Mouse (Mus musculus): ENCODE results near the gene Cep70. TPM values are rescaled to one million over a fixed set of nuclear protein-coding genes. Genes with fewer than 3 reads are reported as not detected.

Gene Cep70
- polyA plus RNA-seq, 1 experiment from 2014 or later: 55.3 TPM

DNA sequence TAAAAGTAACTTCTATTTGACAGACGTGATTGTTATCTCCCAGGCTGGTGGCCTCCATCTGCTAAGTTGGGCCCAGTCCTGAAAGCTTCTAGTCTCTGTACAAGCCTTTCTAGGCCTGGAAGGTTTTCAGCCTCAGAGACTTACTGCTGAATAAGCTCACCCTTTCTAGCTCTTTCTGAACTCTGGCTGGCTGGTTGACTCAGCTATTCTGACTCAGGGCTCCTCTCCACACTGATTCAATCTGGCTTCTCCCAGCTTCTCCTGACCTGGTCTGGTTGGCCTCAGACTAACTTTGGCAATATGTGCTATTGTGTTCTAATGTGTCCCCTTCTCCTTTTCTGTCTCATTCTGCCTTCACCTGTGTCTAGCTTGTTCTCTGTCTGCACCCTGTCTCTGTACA lies 3.9 kb upstream of the Cep70 start:
- Histone ChIP-seq H3K9ac (ENCODE audit: low read depth, low read length) (no peak overlapping the region), H3K4me3 (ENCODE audit: low read length) (no peak overlapping the region), H3K4me2 (ENCODE audit: low read length) (no peak overlapping the region), H3K4me1 (ENCODE audit: control insufficient read depth, insufficient read depth, low read depth, low read length) (peaks cover 6% of the 10 kb centered on the region), H3K9me3 (ENCODE audit: control insufficient read depth, low read length) (no peaks in the 10 kb centered on the region), H3K27me3 (replicated peaks; ENCODE audit: control insufficient read depth, insufficient read depth, low read length) (no peaks in the 10 kb centered on the region), H3K27ac (ENCODE audit: low read depth, low read length) (no peak overlapping the region), H3K36me3 (ENCODE audit: control insufficient read depth, insufficient read depth, low read length) (no peaks in the 10 kb centered on the region)
- WGBS: 73% methylated on average over 1 of the region's 1 CpGs
- no peak for ATAC-seq

- Histone ChIP-seq H3K4me2 (ENCODE audit: low read length) (no peak overlapping the region), H3K4me1 (ENCODE audit: control insufficient read depth, insufficient read depth, low read depth, low read length) (peaks cover 9% of the 10 kb centered on the region), H3K36me3 (ENCODE audit: control insufficient read depth, insufficient read depth, low read length) (no peaks in the 10 kb centered on the region), H3K9ac (ENCODE audit: low read depth, low read length) (no peak overlapping the region), H3K27ac (ENCODE audit: low read depth, low read length) (no peak overlapping the region), H3K27me3 (replicated peaks; ENCODE audit: control insufficient read depth, insufficient read depth, low read length) (no peaks in the 10 kb centered on the region), H3K9me3 (ENCODE audit: control insufficient read depth, low read length) (no peaks in the 10 kb centered on the region), H3K4me3 (ENCODE audit: low read length) (no peak overlapping the region)
- no peak for ATAC-seq
- 78% methylated on average over 5 of the region's 5 CpGs for WGBS
These were observed 2.6 kb upstream of the Cep70 start for GRCm38 (mm10) chr9:99240571-99240970.

DNA sequence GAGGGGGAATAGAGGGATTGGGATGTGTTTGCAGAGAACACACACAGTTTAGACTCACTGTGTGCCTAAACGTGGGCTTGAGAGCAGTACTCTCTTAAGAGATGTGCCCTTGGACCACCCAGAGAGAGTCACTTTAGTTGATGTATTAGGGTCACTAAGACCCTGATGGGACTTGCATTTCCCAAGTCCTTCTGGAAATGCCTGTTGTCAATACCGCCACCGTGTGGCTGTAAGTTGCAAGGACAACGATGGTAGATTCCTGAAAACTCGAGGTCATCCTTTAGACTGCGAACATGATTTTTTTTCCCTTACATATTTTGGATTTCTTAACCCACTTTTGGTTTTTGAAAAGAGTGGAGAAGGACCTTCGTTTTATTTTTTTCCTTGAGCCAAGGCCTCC lies 1.1 kb upstream of the Cep70 start:
- Histone ChIP-seq H3K9me3 (ENCODE audit: control insufficient read depth, low read length) (no peaks in the 10 kb centered on the region), H3K9ac (ENCODE audit: low read depth, low read length) (no peak overlapping the region), H3K4me3 (ENCODE audit: low read length) (no peak overlapping the region), H3K4me2 (ENCODE audit: low read length) (peak overlapping the region; percentile 72), H3K27me3 (replicated peaks; ENCODE audit: control insufficient read depth, insufficient read depth, low read length) (no peaks in the 10 kb centered on the region), H3K4me1 (ENCODE audit: control insufficient read depth, insufficient read depth, low read depth, low read length) (peaks cover 9% of the 10 kb centered on the region), H3K27ac (ENCODE audit: low read depth, low read length) (no peak overlapping the region), H3K36me3 (ENCODE audit: control insufficient read depth, insufficient read depth, low read length) (no peaks in the 10 kb centered on the region)
- ATAC-seq: no peak
- WGBS: 3% methylated on average over 7 of the region's 7 CpGs

DNA sequence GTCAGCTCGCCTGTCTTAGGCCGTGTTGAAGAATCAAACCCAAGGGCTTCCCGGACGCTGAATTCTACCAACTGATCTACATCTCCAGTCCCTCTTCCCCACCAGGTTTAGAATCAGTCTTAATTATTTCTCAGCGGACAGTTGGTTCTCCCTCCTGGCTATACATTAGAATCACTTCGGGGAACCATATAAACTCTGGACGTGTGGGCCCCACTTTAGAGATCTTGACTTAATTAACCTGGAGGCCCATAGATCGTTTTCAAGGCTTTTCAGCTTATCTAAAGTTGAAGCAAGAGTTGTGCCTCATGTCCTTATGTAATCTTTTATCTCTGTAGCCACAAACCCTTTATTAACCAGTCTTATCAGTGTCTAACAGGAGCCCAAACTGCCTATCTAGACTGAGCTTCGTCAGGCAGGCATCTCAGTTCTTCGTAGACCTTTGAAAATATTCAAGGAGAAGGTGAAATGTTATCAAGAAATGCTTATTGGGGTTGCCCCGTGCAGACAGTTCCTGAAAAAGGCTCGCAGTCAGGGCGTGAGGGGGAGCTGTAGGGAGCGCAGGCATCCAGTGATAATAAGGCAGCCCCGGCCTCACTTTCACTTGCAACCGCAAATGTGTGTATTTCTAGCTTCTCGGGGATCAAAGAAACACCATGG lies 506 bp upstream of the Cep70 start:
- Histone ChIP-seq H3K27ac (ENCODE audit: low read depth, low read length) (no peak overlapping the region), H3K9me3 (ENCODE audit: control insufficient read depth, low read length) (no peaks in the 10 kb centered on the region), H3K9ac (ENCODE audit: low read depth, low read length) (peak overlapping the region; percentile 91; the same call in 1 of the 2 replicates), H3K4me3 (ENCODE audit: low read length) (peak overlapping the region; percentile 91), H3K4me1 (ENCODE audit: control insufficient read depth, insufficient read depth, low read depth, low read length) (peaks cover 9% of the 10 kb centered on the region), H3K4me2 (ENCODE audit: low read length) (peak overlapping the region; percentile 72), H3K36me3 (ENCODE audit: control insufficient read depth, insufficient read depth, low read length) (no peaks in the 10 kb centered on the region), H3K27me3 (replicated peaks; ENCODE audit: control insufficient read depth, insufficient read depth, low read length) (no peaks in the 10 kb centered on the region)
- 8% methylated on average over 17 of the region's 17 CpGs for WGBS
- peak; percentile 79 for ATAC-seq

GRCm38 (mm10) chr9:99243895-99244293 lies 727 bp downstream of the Cep70 start:
- H3K36me3 ChIP-seq (ENCODE audit: control insufficient read depth, insufficient read depth, low read length): no peaks in the 10 kb centered on the region
- ATAC-seq: peak; percentile 27
- H3K9me3 ChIP-seq (ENCODE audit: control insufficient read depth, low read length): no peaks in the 10 kb centered on the region
- no peaks in the 10 kb centered on the region for H3K27me3 ChIP-seq (replicated peaks; ENCODE audit: control insufficient read depth, insufficient read depth, low read length)
- peak overlapping the region; percentile 72 for H3K4me2 ChIP-seq (ENCODE audit: low read length)
- H3K4me1 ChIP-seq (ENCODE audit: control insufficient read depth, insufficient read depth, low read depth, low read length): peaks cover 9% of the 10 kb centered on the region
- peak overlapping the region; percentile 92 for H3K27ac ChIP-seq (ENCODE audit: low read depth, low read length)
- WGBS: under 1% methylated on average over 10 of the region's 10 CpGs
- H3K4me3 ChIP-seq (ENCODE audit: low read length): peak overlapping the region; percentile 91
- peak overlapping the region; percentile 91 for H3K9ac ChIP-seq (ENCODE audit: low read depth, low read length)

- Histone ChIP-seq H3K9me3 (ENCODE audit: control insufficient read depth, low read length) (no peaks in the 10 kb centered on the region), H3K9ac (ENCODE audit: low read depth, low read length) (no peak overlapping the region), H3K27ac (ENCODE audit: low read depth, low read length) (no peak overlapping the region), H3K4me1 (ENCODE audit: control insufficient read depth, insufficient read depth, low read depth, low read length) (peaks cover 3% of the 10 kb centered on the region), H3K36me3 (ENCODE audit: control insufficient read depth, insufficient read depth, low read length) (no peaks in the 10 kb centered on the region), H3K4me3 (ENCODE audit: low read length) (no peak overlapping the region), H3K27me3 (replicated peaks; ENCODE audit: control insufficient read depth, insufficient read depth, low read length) (no peaks in the 10 kb centered on the region), H3K4me2 (ENCODE audit: low read length) (no peak overlapping the region)
- WGBS: 50% methylated on average over 8 of the region's 8 CpGs
- ATAC-seq: no peak
These were observed 5.1 kb downstream of the Cep70 start for GRCm38 (mm10) chr9:99248304-99248703.

DNA sequence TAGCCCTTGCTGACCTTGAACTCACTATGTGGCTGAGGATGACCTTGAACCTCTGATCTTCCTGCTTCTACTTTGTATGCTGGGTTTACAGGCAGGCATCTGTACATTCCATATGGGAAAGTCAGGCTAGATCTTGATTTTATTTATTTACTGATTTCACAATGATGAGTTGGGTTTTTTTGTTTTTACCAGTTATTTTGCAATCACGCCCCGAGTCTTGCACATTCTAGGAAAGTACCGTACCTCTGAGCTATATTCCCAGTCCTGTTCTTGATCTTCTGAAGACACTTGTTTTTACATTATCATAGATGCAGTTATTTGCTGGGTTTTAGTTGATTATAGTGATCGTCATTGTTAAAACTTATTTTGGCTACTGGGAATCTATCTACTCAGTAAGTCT lies 5.7 kb downstream of the Cep70 start:
- 97% methylated on average over 4 of the region's 4 CpGs for WGBS
- Histone ChIP-seq H3K36me3 (ENCODE audit: control insufficient read depth, insufficient read depth, low read length) (peaks cover under 1% of the 10 kb centered on the region; the same call in 1 of the 2 replicates), H3K27ac (ENCODE audit: low read depth, low read length) (no peak overlapping the region), H3K9ac (ENCODE audit: low read depth, low read length) (no peak overlapping the region), H3K4me2 (ENCODE audit: low read length) (no peak overlapping the region), H3K9me3 (ENCODE audit: control insufficient read depth, low read length) (no peaks in the 10 kb centered on the region), H3K27me3 (replicated peaks; ENCODE audit: control insufficient read depth, insufficient read depth, low read length) (no peaks in the 10 kb centered on the region), H3K4me3 (ENCODE audit: low read length) (no peak overlapping the region), H3K4me1 (ENCODE audit: control insufficient read depth, insufficient read depth, low read depth, low read length) (peaks cover 3% of the 10 kb centered on the region)
- no peak for ATAC-seq

DNA sequence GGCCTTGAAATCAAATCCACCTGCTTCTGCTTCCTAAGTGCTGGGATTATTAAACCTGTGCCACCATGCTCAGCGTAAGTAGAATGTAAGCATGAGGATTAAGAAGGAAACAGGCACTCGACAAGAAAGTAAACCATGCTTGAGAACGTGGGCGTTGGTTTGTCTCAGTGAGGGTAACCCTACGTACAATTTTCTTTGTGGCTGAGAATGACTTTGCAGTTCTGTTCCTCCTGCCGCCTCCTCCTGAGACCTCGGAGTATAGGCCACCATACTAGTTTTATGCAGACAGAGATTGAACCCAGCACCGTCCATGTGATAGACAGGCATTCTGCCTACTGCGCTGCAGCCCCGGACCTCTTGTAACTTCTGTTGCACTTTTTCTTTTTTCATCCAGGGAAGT lies 10.7 kb downstream of the Cep70 start:
- Histone ChIP-seq H3K9ac (ENCODE audit: low read depth, low read length) (no peak overlapping the region), H3K27me3 (replicated peaks; ENCODE audit: control insufficient read depth, insufficient read depth, low read length) (no peaks in the 10 kb centered on the region), H3K27ac (ENCODE audit: low read depth, low read length) (no peak overlapping the region), H3K4me3 (ENCODE audit: low read length) (no peak overlapping the region), H3K9me3 (ENCODE audit: control insufficient read depth, low read length) (no peaks in the 10 kb centered on the region), H3K4me1 (ENCODE audit: control insufficient read depth, insufficient read depth, low read depth, low read length) (no peaks in the 10 kb centered on the region), H3K4me2 (ENCODE audit: low read length) (no peak overlapping the region), H3K36me3 (ENCODE audit: control insufficient read depth, insufficient read depth, low read length) (peaks cover 8% of the 10 kb centered on the region)
- 93% methylated on average over 10 of the region's 10 CpGs for WGBS
- ATAC-seq: no peak

DNA sequence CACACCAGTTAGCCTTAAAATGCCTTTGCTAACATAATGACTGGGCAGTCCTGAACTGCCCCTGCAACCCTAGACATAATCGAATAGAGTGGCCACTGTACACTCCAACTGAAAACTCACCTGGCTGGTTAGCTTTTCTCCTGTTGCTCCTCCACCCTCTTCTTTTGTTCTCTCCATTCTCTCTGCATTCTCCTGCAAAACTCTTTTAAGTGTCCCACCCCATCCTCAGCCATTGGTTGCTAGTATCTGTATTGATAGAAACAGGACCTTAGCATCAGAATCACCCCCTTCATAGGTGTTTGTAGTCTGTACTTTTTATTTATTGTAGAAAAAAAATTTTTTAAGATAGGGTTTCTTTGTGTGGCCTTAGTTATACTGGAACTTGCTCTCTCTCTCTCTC lies 13.0 kb downstream of the Cep70 start:
- 100% methylated on average over 1 of the region's 1 CpGs for WGBS
- H3K9ac ChIP-seq (ENCODE audit: low read depth, low read length): no peak overlapping the region

More for the DNA sequence above, 13.0 kb downstream of the Cep70 start:
- no peaks in the 10 kb centered on the region for H3K27me3 ChIP-seq (replicated peaks; ENCODE audit: control insufficient read depth, insufficient read depth, low read length)
- no peak overlapping the region for H3K4me3 ChIP-seq (ENCODE audit: low read length)
- no peaks in the 10 kb centered on the region for H3K4me1 ChIP-seq (ENCODE audit: control insufficient read depth, insufficient read depth, low read depth, low read length)
- H3K4me2 ChIP-seq (ENCODE audit: low read length): no peak overlapping the region
- no peak for ATAC-seq
- no peaks in the 10 kb centered on the region for H3K9me3 ChIP-seq (ENCODE audit: control insufficient read depth, low read length)
- peaks cover 12% of the 10 kb centered on the region for H3K36me3 ChIP-seq (ENCODE audit: control insufficient read depth, insufficient read depth, low read length)
- no peak overlapping the region for H3K27ac ChIP-seq (ENCODE audit: low read depth, low read length)
